Mouse (Mus musculus) cerebellum, adult 11-12 months (tissue): ENCODE measurements around the gene Cd9.

Source experiments
- DNase-seq: peaks from one replicate; pipeline ENCODE4 v3.0.0; 2022

Gene Cd9

GRCm38 (mm10) chr6:125494092-125494871 is at the start of gene Cd9:
Gene Cd9 (minus strand): TSS chr6:125494791.
- no peak for DNase-seq

GRCm38 (mm10) chr6:125541296-125541695 is 46.7 kb upstream of the Cd9 start:
- DNase-seq, result no peak

GRCm38 (mm10) chr6:125540826-125541225 is 46.2 kb upstream of the Cd9 start:
- no peak for DNase-seq

GRCm38 (mm10) chr6:125540199-125540598 is 45.6 kb upstream of the Cd9 start:
- no peak for DNase-seq

- no peak for DNase-seq
Measured at GRCm38 (mm10) chr6:125539423-125539822, 44.8 kb upstream of the Cd9 start.

- DNase-seq, result no peak
Measured at GRCm38 (mm10) chr6:125538469-125538868, 43.9 kb upstream of the Cd9 start.

GRCm38 (mm10) chr6:125534990-125535389 is 40.4 kb upstream of the Cd9 start:
- DNase-seq, result no peak

GRCm38 (mm10) chr6:125533104-125533650 is 38.6 kb upstream of the Cd9 start:
- DNase-seq, result no peak

GRCm38 (mm10) chr6:125529479-125529878 is 34.9 kb upstream of the Cd9 start:
- no peak for DNase-seq

GRCm38 (mm10) chr6:125528614-125529200 is 34.1 kb upstream of the Cd9 start:
- no peak for DNase-seq

GRCm38 (mm10) chr6:125526066-125526465 is 31.5 kb upstream of the Cd9 start:
- DNase-seq, result no peak

GRCm38 (mm10) chr6:125524027-125524426 is 29.4 kb upstream of the Cd9 start:
- no peak for DNase-seq

GRCm38 (mm10) chr6:125521558-125522193 is 27.1 kb upstream of the Cd9 start:
- DNase-seq, result no peak

- DNase-seq, result no peak
Measured at GRCm38 (mm10) chr6:125515503-125516315, 21.1 kb upstream of the Cd9 start.

GRCm38 (mm10) chr6:125512950-125513596 is 18.5 kb upstream of the Cd9 start:
- DNase-seq, result no peak

- DNase-seq, result no peak
Measured at GRCm38 (mm10) chr6:125511196-125511595, 16.6 kb upstream of the Cd9 start.

GRCm38 (mm10) chr6:125510645-125511044 is 16.1 kb upstream of the Cd9 start:
- DNase-seq, result no peak

GRCm38 (mm10) chr6:125509783-125510182 is 15.2 kb upstream of the Cd9 start:
- DNase-seq, result no peak

GRCm38 (mm10) chr6:125506427-125506826 is 11.8 kb upstream of the Cd9 start:
- DNase-seq, result no peak

GRCm38 (mm10) chr6:125504622-125505355 is 10.2 kb upstream of the Cd9 start:
- DNase-seq, result no peak

- DNase-seq, result no peak
Measured at GRCm38 (mm10) chr6:125503186-125503802, 8.7 kb upstream of the Cd9 start.
